Mouse (Mus musculus): ENCODE data around the gene Efhd1. TPM values are rescaled to one million over a fixed set of nuclear protein-coding genes. Genes with fewer than 3 reads are reported as not detected.

The Efhd1 gene
- polyA plus RNA-seq (2014; fragmentation: Nextera tagmentation; extraction: Ambion mirVana) = 0.11 TPM in 1 of 2 replicates, not detected in the other

DNA sequence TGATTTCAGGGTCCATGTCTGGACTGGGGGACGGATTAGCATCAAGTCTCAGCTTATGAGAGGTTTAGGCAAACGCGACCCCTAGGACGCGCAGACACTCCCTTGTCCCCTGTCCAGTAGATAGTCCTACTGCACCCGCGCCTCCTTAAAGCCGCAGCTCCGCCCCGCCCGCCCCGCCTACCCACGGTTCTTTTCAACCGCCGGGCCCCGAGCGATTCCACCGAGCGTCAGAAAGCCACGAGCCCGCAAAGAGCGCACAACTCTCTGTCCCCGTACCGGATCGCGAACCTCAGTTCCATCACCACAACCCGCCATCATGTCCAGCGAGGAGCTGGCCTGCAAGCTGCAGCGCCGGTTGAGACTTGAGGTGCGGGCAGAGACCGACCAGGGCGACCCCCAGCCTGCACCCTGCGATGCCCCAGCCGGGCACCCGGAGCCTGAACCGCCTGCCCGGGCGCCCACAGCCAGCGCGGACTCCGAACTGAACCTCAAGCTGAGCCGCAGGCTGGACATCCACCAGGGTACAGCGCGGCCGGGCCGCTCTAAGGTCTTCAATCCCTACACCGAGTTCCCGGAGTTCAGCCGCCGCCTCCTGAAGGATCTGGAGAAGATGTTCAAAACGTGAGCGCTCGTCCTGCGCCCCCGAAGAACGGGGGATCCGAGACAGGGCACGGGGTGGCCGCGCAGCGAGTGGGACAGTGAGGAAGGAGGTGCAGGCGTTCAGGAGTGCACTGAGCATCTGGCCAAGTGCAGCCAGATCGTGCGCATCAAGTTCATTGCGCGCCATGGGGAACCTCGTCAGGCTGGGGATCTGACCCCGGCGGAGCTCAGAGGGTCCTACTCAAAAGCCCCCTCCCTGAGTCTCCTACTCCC lies at the start of gene Efhd1:
Gene Efhd1 (plus strand): TSS at position 230 of the 873 bp plus-strand sequence.
- under 1% methylated on average over 70 of the region's 70 CpGs for WGBS
- Histone ChIP-seq H3K4me1 (ENCODE audit: control insufficient read depth in 2 of 2, insufficient read depth in 2 of 2, low read length in 2 of 2) (peaks cover 11 to 21% of the 10 kb centered on the region in 2 experiments), H3K4me3 (ENCODE audit: control insufficient read depth in 1 of 2, insufficient read depth in 1 of 2, low read depth in 1 of 2, low read length in 2 of 2) (peak within 1 kb of the TSS; percentile 40 to 55), H3K9ac (ENCODE audit: low read length) (peak within 1 kb of the TSS; percentile 60), H3K27me3 (ENCODE audit: control insufficient read depth, insufficient read depth, low read length) (peaks cover 61% of the 10 kb centered on the region), H3K27ac (replicated peaks in 1 of 2; ENCODE audit: control insufficient read depth in 1 of 2, insufficient read depth in 1 of 2, low read depth in 2 of 2, low read length in 2 of 2) (no peak within 1 kb of the TSS), H3K9me3 (ENCODE audit: control insufficient read depth, low read length) (no peaks in the 10 kb centered on the region), H3K4me2 (ENCODE audit: low read length) (peak within 1 kb of the TSS; percentile 95), H3K36me3 (ENCODE audit: control insufficient read depth, insufficient read depth, low read length) (no peaks in the 10 kb centered on the region)
- no peak; the same call in 1 of the 2 replicates for ATAC-seq (ENCODE audit: insufficient number of reproducible peaks, insufficient read depth, low FRiP score, low read depth)

DNA sequence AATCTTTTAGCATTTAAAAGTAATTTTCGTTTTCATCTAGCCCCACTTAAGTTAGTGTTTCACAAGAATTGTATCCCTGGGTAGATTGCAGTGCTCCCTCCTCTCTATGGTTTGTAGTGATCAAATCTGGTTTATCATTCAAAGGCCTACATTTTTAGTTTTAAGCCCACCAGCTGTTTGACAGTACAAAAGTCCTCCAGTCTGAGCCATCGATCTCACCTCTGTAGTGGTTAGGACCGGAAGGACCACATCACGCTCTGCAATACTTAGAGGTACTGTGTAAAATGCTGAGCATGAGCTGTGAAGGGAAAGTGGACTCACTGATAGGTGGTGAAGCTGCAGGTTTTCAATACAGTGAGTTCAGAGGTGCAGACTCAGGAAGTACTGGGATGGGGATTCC lies 49.4 kb upstream of the Efhd1 start:
- Histone ChIP-seq H3K4me1 (ENCODE audit: control insufficient read depth in 2 of 2, insufficient read depth in 2 of 2, low read length in 2 of 2) (peaks cover 8 to 24% of the 10 kb centered on the region in 2 experiments), H3K4me3 (ENCODE audit: control insufficient read depth in 1 of 2, insufficient read depth in 1 of 2, low read depth in 1 of 2, low read length in 2 of 2) (peak overlapping the region; percentile 72 to 81), H3K4me2 (ENCODE audit: low read length) (peak overlapping the region; percentile 67), H3K9ac (ENCODE audit: low read length) (peak overlapping the region; percentile 96), H3K27ac (replicated peaks in 1 of 2; ENCODE audit: control insufficient read depth in 1 of 2, insufficient read depth in 1 of 2, low read depth in 2 of 2, low read length in 2 of 2) (peak overlapping the region in 1 of 2 experiments; percentile 99; a peak in 2 of 4 replicates), H3K9me3 (ENCODE audit: control insufficient read depth, low read length) (no peaks in the 10 kb centered on the region), H3K27me3 (ENCODE audit: control insufficient read depth, insufficient read depth, low read length) (no peaks in the 10 kb centered on the region), H3K36me3 (ENCODE audit: control insufficient read depth, insufficient read depth, low read length) (peaks cover 11% of the 10 kb centered on the region)
- no peak for ATAC-seq (ENCODE audit: insufficient number of reproducible peaks, insufficient read depth, low FRiP score, low read depth)
- WGBS = 7% methylated on average over 4 of the region's 4 CpGs

DNA sequence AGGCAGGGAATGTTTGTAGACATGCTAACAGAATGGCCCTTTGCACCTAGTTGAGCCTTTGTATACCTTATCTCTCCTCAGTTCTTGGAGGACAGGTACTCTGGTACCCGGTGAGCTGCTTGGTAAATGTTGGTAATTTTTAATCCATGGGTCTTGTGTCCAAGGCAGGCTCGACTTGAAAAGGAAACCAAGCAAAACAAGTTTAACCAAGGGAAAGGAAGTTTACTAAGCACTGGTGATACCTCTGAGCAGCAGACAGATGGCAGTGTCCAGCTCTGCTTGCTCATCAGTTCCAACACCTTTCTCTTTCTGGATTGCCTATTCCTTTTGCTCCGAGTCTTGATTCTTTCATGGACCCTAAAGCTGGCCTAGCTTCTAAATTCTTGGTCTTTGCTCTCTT lies 46.2 kb upstream of the Efhd1 start:
- Histone ChIP-seq H3K4me2 (ENCODE audit: low read length) (no peak overlapping the region), H3K9me3 (ENCODE audit: control insufficient read depth, low read length) (no peaks in the 10 kb centered on the region), H3K4me1 (ENCODE audit: control insufficient read depth in 2 of 2, insufficient read depth in 2 of 2, low read length in 2 of 2) (peaks cover 7 to 22% of the 10 kb centered on the region in 2 experiments), H3K27ac (replicated peaks in 1 of 2; ENCODE audit: control insufficient read depth in 1 of 2, insufficient read depth in 1 of 2, low read depth in 2 of 2, low read length in 2 of 2) (no peak overlapping the region), H3K9ac (ENCODE audit: low read length) (no peak overlapping the region), H3K4me3 (ENCODE audit: control insufficient read depth in 1 of 2, insufficient read depth in 1 of 2, low read depth in 1 of 2, low read length in 2 of 2) (no peak overlapping the region), H3K27me3 (ENCODE audit: control insufficient read depth, insufficient read depth, low read length) (no peaks in the 10 kb centered on the region), H3K36me3 (ENCODE audit: control insufficient read depth, insufficient read depth, low read length) (peaks cover 43% of the 10 kb centered on the region)
- WGBS = 64% methylated on average over 3 of the region's 3 CpGs
- ATAC-seq (ENCODE audit: insufficient number of reproducible peaks, insufficient read depth, low FRiP score, low read depth) = no peak

DNA sequence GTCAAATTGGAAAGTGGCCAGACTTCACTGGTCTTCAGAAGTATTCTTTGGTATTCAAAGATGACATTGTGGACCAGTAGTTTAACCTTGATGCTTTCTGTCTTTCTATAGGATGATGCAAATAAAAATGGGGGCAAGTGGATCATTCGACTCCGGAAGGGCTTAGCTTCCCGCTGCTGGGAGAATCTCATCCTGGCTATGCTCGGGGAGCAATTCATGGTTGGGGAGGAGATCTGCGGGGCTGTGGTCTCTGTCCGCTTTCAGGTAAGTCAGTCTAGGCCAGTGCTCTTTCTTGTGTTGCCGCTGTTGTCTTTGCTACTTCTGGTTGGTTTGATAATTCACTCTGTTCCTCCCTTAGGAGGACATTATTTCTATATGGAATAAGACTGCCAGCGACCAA lies 38.4 kb upstream of the Efhd1 start:
- ATAC-seq (ENCODE audit: insufficient number of reproducible peaks, insufficient read depth, low FRiP score, low read depth) = no peak
- no peaks in the 10 kb centered on the region for H3K27me3 ChIP-seq (ENCODE audit: control insufficient read depth, insufficient read depth, low read length)
- H3K27ac ChIP-seq (replicated peaks in 1 of 2; ENCODE audit: control insufficient read depth in 1 of 2, insufficient read depth in 1 of 2, low read depth in 2 of 2, low read length in 2 of 2) = no peak overlapping the region
- no peaks in the 10 kb centered on the region for H3K9me3 ChIP-seq (ENCODE audit: control insufficient read depth, low read length)
- WGBS = 94% methylated on average over 8 of the region's 8 CpGs
- no peak overlapping the region for H3K4me2 ChIP-seq (ENCODE audit: low read length)
- H3K4me1 ChIP-seq (ENCODE audit: control insufficient read depth in 2 of 2, insufficient read depth in 2 of 2, low read length in 2 of 2) = no peaks in the 10 kb centered on the region
- no peak overlapping the region for H3K4me3 ChIP-seq (ENCODE audit: control insufficient read depth in 1 of 2, insufficient read depth in 1 of 2, low read depth in 1 of 2, low read length in 2 of 2)
- peaks cover 99% of the 10 kb centered on the region for H3K36me3 ChIP-seq (ENCODE audit: control insufficient read depth, insufficient read depth, low read length)
- H3K9ac ChIP-seq (ENCODE audit: low read length) = no peak overlapping the region

GRCm38 (mm10) chr1:87226409-87227159 lies 37.6 kb upstream of the Efhd1 start:
- H3K27ac ChIP-seq (replicated peaks in 1 of 2; ENCODE audit: control insufficient read depth in 1 of 2, insufficient read depth in 1 of 2, low read depth in 2 of 2, low read length in 2 of 2) = no peak overlapping the region
- WGBS = 95% methylated on average over 1 of the region's 1 CpGs
- H3K4me2 ChIP-seq (ENCODE audit: low read length) = no peak overlapping the region
- H3K9me3 ChIP-seq (ENCODE audit: control insufficient read depth, low read length) = no peaks in the 10 kb centered on the region
- no peaks in the 10 kb centered on the region for H3K27me3 ChIP-seq (ENCODE audit: control insufficient read depth, insufficient read depth, low read length)
- no peak overlapping the region for H3K4me3 ChIP-seq (ENCODE audit: control insufficient read depth in 1 of 2, insufficient read depth in 1 of 2, low read depth in 1 of 2, low read length in 2 of 2)
- H3K36me3 ChIP-seq (ENCODE audit: control insufficient read depth, insufficient read depth, low read length) = peaks cover 97% of the 10 kb centered on the region
- no peaks in the 10 kb centered on the region for H3K4me1 ChIP-seq (ENCODE audit: control insufficient read depth in 2 of 2, insufficient read depth in 2 of 2, low read length in 2 of 2)
- ATAC-seq (ENCODE audit: insufficient number of reproducible peaks, insufficient read depth, low FRiP score, low read depth) = no peak
- H3K9ac ChIP-seq (ENCODE audit: low read length) = no peak overlapping the region

DNA sequence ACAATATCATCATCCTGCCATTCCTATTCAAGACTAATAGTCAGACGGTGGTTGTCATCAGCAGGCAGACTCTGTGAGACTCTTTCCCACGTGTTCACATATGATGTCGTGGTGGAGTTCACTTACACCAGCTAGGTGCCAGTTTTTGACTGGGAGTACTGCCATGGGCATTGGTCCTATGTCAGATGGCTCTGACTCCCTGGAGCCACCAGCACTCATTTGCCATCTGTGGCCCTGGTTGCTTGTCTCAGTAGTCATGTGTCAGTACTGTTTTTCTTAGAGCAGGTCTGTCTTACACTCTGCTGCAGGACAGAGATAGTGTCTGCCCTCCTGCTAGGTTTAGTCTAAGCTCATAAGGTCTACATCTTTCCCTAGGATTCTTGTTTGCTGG lies 37.0 kb upstream of the Efhd1 start:
- Histone ChIP-seq H3K4me3 (ENCODE audit: control insufficient read depth in 1 of 2, insufficient read depth in 1 of 2, low read depth in 1 of 2, low read length in 2 of 2) (no peak overlapping the region), H3K9ac (ENCODE audit: low read length) (no peak overlapping the region), H3K36me3 (ENCODE audit: control insufficient read depth, insufficient read depth, low read length) (peaks cover 97% of the 10 kb centered on the region), H3K27ac (replicated peaks in 1 of 2; ENCODE audit: control insufficient read depth in 1 of 2, insufficient read depth in 1 of 2, low read depth in 2 of 2, low read length in 2 of 2) (no peak overlapping the region), H3K4me1 (ENCODE audit: control insufficient read depth in 2 of 2, insufficient read depth in 2 of 2, low read length in 2 of 2) (no peaks in the 10 kb centered on the region), H3K9me3 (ENCODE audit: control insufficient read depth, low read length) (no peaks in the 10 kb centered on the region), H3K27me3 (ENCODE audit: control insufficient read depth, insufficient read depth, low read length) (no peaks in the 10 kb centered on the region), H3K4me2 (ENCODE audit: low read length) (no peak overlapping the region)
- no peak for ATAC-seq (ENCODE audit: insufficient number of reproducible peaks, insufficient read depth, low FRiP score, low read depth)
- 91% methylated on average over 3 of the region's 3 CpGs for WGBS

- Histone ChIP-seq H3K4me1 (ENCODE audit: control insufficient read depth in 2 of 2, insufficient read depth in 2 of 2, low read length in 2 of 2) (no peaks in the 10 kb centered on the region), H3K36me3 (ENCODE audit: control insufficient read depth, insufficient read depth, low read length) (peaks cover 98% of the 10 kb centered on the region), H3K9ac (ENCODE audit: low read length) (no peak overlapping the region), H3K27ac (replicated peaks in 1 of 2; ENCODE audit: control insufficient read depth in 1 of 2, insufficient read depth in 1 of 2, low read depth in 2 of 2, low read length in 2 of 2) (no peak overlapping the region), H3K4me2 (ENCODE audit: low read length) (no peak overlapping the region), H3K4me3 (ENCODE audit: control insufficient read depth in 1 of 2, insufficient read depth in 1 of 2, low read depth in 1 of 2, low read length in 2 of 2) (no peak overlapping the region), H3K9me3 (ENCODE audit: control insufficient read depth, low read length) (no peaks in the 10 kb centered on the region), H3K27me3 (ENCODE audit: control insufficient read depth, insufficient read depth, low read length) (no peaks in the 10 kb centered on the region)
- WGBS = 90% methylated on average over 5 of the region's 5 CpGs
- no peak for ATAC-seq (ENCODE audit: insufficient number of reproducible peaks, insufficient read depth, low FRiP score, low read depth)
Observed at GRCm38 (mm10) chr1:87230606-87231005, 33.6 kb upstream of the Efhd1 start.
